Mouse (Mus musculus) mesoderm, embryonic 11.5 days (tissue): Measurements from ENCODE around the gene Aspscr1.
A peak's percentile ranks its signal among the peaks of the same experiment; 100 is the strongest.

Source experiments
- DNase-seq: peaks from one replicate; pipeline ENCODE4 v3.0.0-alpha.2; 2012; ENCODE audit warnings: low read depth, low spot score

Aspscr1 gene

GRCm38 (mm10) chr11:120683536-120683935 lies 10.8 kb downstream of the Aspscr1 start:
- no peak for DNase-seq

- no peak for DNase-seq
Measured at GRCm38 (mm10) chr11:120684086-120684485, 11.3 kb downstream of the Aspscr1 start.

- DNase-seq = no peak
Measured at GRCm38 (mm10) chr11:120684660-120685059, 11.9 kb downstream of the Aspscr1 start.

- no peak for DNase-seq
Measured at GRCm38 (mm10) chr11:120686650-120687272, 14.0 kb downstream of the Aspscr1 start.

GRCm38 (mm10) chr11:120689365-120689764 lies 16.6 kb downstream of the Aspscr1 start:
- DNase-seq = no peak

GRCm38 (mm10) chr11:120692471-120693011 lies 19.8 kb downstream of the Aspscr1 start:
- DNase-seq = no peak

- no peak for DNase-seq
Measured at GRCm38 (mm10) chr11:120693461-120693860, 20.7 kb downstream of the Aspscr1 start.

GRCm38 (mm10) chr11:120695184-120695583 lies 22.4 kb downstream of the Aspscr1 start:
- DNase-seq = peak; percentile 74

GRCm38 (mm10) chr11:120695641-120696040 lies 22.9 kb downstream of the Aspscr1 start:
- DNase-seq = peak; percentile 77

- DNase-seq = no peak
Measured at GRCm38 (mm10) chr11:120696568-120696967, 23.8 kb downstream of the Aspscr1 start.

- DNase-seq = no peak
Measured at GRCm38 (mm10) chr11:120697741-120698140, 25.0 kb downstream of the Aspscr1 start.

GRCm38 (mm10) chr11:120703696-120704454 lies 31.1 kb downstream of the Aspscr1 start:
- DNase-seq = no peak

- no peak for DNase-seq
Measured at GRCm38 (mm10) chr11:120704486-120705325, 31.9 kb downstream of the Aspscr1 start.

- no peak for DNase-seq
Measured at GRCm38 (mm10) chr11:120706120-120706519, 33.3 kb downstream of the Aspscr1 start.

GRCm38 (mm10) chr11:120707225-120707624 lies 34.5 kb downstream of the Aspscr1 start:
- DNase-seq = no peak

GRCm38 (mm10) chr11:120707969-120708368 lies 35.2 kb downstream of the Aspscr1 start:
- no peak for DNase-seq

GRCm38 (mm10) chr11:120709551-120709950 lies 36.8 kb downstream of the Aspscr1 start:
- DNase-seq = no peak

- peak; percentile 75 for DNase-seq
Measured at GRCm38 (mm10) chr11:120710672-120711071, 37.9 kb downstream of the Aspscr1 start.

GRCm38 (mm10) chr11:120711980-120712604 lies 39.3 kb downstream of the Aspscr1 start:
- no peak for DNase-seq

- DNase-seq = no peak
Measured at GRCm38 (mm10) chr11:120712771-120713568, 40.2 kb downstream of the Aspscr1 start.
